Mouse (Mus musculus): Measurements from ENCODE around the gene Fzd5. TPM values are rescaled to one million over a fixed set of nuclear protein-coding genes. Genes with fewer than 3 reads are reported as not detected.
A peak's percentile ranks its signal among the peaks of the same experiment; 100 is the strongest.

Fzd5 gene
- total and polyA plus RNA-seq, 3 experiments: 3.1 to 23.2 (median 8.6) TPM

GRCm38 (mm10) chr1:64712006-64712760 lies 25.4 kb downstream of the Fzd5 start:
- ATAC-seq (ENCODE audit: extremely low read depth, insufficient number of reproducible peaks, low FRiP score, poor library complexity, severe bottlenecking) (no peak), DNase-seq (ENCODE audit: low spot score) (no peak)
- TF ChIP-seq CTCF (IDR thresholded peaks at IDR 0.05; ENCODE audit: low read depth, low read length): no peak
- TF ChIP-seq TAL1 (conservative IDR thresholded peaks at IDR 0.05; ENCODE audit: low read depth, low read length): no peak
- TF ChIP-seq GATA2 (IDR thresholded peaks at IDR 0.05; ENCODE audit: borderline replicate concordance, low read depth, low read length): no peak
- no peak for TF ChIP-seq POLR2AphosphoS5 (IDR thresholded peaks at IDR 0.05; ENCODE audit: insufficient replicate concordance, low read depth, low read length)
- TF ChIP-seq GATA1 (IDR thresholded peaks at IDR 0.05; ENCODE audit: borderline replicate concordance, low read length): no peak
- H3K4me3 ChIP-seq (ENCODE audit: low read depth, low read length): no peak overlapping the region
- H3K4me1 ChIP-seq (ENCODE audit: insufficient read depth, low read depth, low read length): peaks cover 21% of the 10 kb centered on the region
- no peaks in the 10 kb centered on the region for H3K9me3 ChIP-seq (replicated peaks)
- peaks cover 33% of the 10 kb centered on the region for H3K36me3 ChIP-seq (replicated peaks)
- no peaks in the 10 kb centered on the region for H3K27me3 ChIP-seq (ENCODE audit: insufficient read depth, low read length)

GRCm38 (mm10) chr1:64709891-64710290 lies 27.7 kb downstream of the Fzd5 start:
- Histone ChIP-seq H3K4me3 (ENCODE audit: low read depth, low read length) (no peak overlapping the region), H3K9me3 (replicated peaks) (no peaks in the 10 kb centered on the region), H3K4me1 (ENCODE audit: insufficient read depth, low read depth, low read length) (peaks cover 10% of the 10 kb centered on the region), H3K36me3 (replicated peaks) (peaks cover 28% of the 10 kb centered on the region), H3K27me3 (ENCODE audit: insufficient read depth, low read length) (no peaks in the 10 kb centered on the region)
- ATAC-seq (ENCODE audit: extremely low read depth, insufficient number of reproducible peaks, low FRiP score, poor library complexity, severe bottlenecking): no peak
- TF ChIP-seq TAL1 (conservative IDR thresholded peaks at IDR 0.05; ENCODE audit: low read depth, low read length) (no peak), CTCF (IDR thresholded peaks at IDR 0.05; ENCODE audit: low read depth, low read length) (peak; percentile 30; the same call in 1 of the 2 replicates)
- DNase-seq (ENCODE audit: low spot score): peak; percentile 14

DNA sequence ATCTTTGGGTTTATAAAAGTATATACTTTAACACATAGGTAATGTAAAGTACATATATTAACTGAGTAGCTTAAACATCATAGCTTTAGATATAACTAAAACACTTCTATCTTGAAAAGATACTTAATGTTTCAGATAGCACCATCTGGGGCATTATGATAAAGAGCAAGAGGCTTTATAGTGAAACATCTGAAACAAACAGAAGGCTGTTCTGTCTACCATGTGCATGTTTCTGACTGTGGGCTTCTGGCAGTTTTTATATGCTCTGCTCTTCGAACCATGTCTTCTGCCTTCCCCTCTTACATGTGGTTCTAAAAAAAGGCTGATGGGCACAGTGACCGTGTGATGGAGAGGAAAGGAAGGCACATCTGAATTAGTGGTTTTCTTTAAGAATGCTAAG lies 30.9 kb downstream of the Fzd5 start:
- H3K36me3 ChIP-seq (replicated peaks): peaks cover 28% of the 10 kb centered on the region
- DNase-seq (ENCODE audit: low spot score) (no peak), ATAC-seq (ENCODE audit: extremely low read depth, insufficient number of reproducible peaks, low FRiP score, poor library complexity, severe bottlenecking) (no peak)
- no peak overlapping the region for H3K4me3 ChIP-seq (ENCODE audit: low read depth, low read length)
- H3K27me3 ChIP-seq (ENCODE audit: insufficient read depth, low read length): no peaks in the 10 kb centered on the region
- H3K9me3 ChIP-seq (replicated peaks): no peaks in the 10 kb centered on the region
- TF ChIP-seq POLR2AphosphoS5 (IDR thresholded peaks at IDR 0.05; ENCODE audit: insufficient replicate concordance, low read depth, low read length): no peak
- no peak for TF ChIP-seq TAL1 (conservative IDR thresholded peaks at IDR 0.05; ENCODE audit: low read depth, low read length)
- no peak for TF ChIP-seq GATA1 (IDR thresholded peaks at IDR 0.05; ENCODE audit: borderline replicate concordance, low read length)
- no peak for TF ChIP-seq CTCF (IDR thresholded peaks at IDR 0.05; ENCODE audit: low read depth, low read length)
- TF ChIP-seq GATA2 (IDR thresholded peaks at IDR 0.05; ENCODE audit: borderline replicate concordance, low read depth, low read length): no peak
- H3K4me1 ChIP-seq (ENCODE audit: insufficient read depth, low read depth, low read length): peaks cover 8% of the 10 kb centered on the region; the same call in 1 of the 2 replicates

DNA sequence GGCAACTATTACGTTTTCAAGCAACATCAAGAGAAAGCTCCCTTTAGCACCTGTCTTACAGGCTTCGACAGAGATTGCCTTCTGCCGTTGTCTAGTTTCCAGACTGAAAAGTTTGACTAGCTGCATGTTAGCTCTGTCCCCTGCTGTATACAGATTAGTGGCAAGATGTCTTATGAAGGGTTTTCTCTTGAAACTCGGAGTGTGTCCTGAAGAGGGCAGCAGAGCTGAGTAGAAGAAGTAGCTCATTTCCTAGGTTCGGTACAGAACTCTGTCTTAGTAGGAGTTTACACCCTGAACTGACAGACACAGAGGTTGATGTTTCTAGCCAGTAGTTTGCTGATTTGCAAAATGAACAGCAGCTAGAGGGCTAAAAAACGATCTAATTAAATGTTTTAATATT lies 32.3 kb downstream of the Fzd5 start:
- TF ChIP-seq GATA1 (IDR thresholded peaks at IDR 0.05; ENCODE audit: borderline replicate concordance, low read length): no peak
- TF ChIP-seq CTCF (IDR thresholded peaks at IDR 0.05; ENCODE audit: low read depth, low read length): peak; percentile 41; the same call in 1 of the 2 replicates
- Histone ChIP-seq H3K4me3 (ENCODE audit: low read depth, low read length) (no peak overlapping the region), H3K4me1 (ENCODE audit: insufficient read depth, low read depth, low read length) (peaks cover 8% of the 10 kb centered on the region; the same call in 1 of the 2 replicates), H3K27me3 (ENCODE audit: insufficient read depth, low read length) (no peaks in the 10 kb centered on the region), H3K9me3 (replicated peaks) (no peaks in the 10 kb centered on the region), H3K36me3 (replicated peaks) (peaks cover 33% of the 10 kb centered on the region)
- peak; percentile 73 for ATAC-seq (ENCODE audit: extremely low read depth, insufficient number of reproducible peaks, low FRiP score, poor library complexity, severe bottlenecking)
- DNase-seq (ENCODE audit: low spot score): peak; percentile 30

- ATAC-seq (ENCODE audit: extremely low read depth, insufficient number of reproducible peaks, low FRiP score, poor library complexity, severe bottlenecking): no peak
- H3K36me3 ChIP-seq (replicated peaks): peaks cover 25% of the 10 kb centered on the region
- TF ChIP-seq GATA1 (IDR thresholded peaks at IDR 0.05; ENCODE audit: borderline replicate concordance, low read length): no peak
- TF ChIP-seq POLR2AphosphoS5 (IDR thresholded peaks at IDR 0.05; ENCODE audit: insufficient replicate concordance, low read depth, low read length): no peak
- TF ChIP-seq CTCF (IDR thresholded peaks at IDR 0.05; ENCODE audit: low read depth, low read length): no peak
- TF ChIP-seq GATA2 (IDR thresholded peaks at IDR 0.05; ENCODE audit: borderline replicate concordance, low read depth, low read length): no peak
These were observed 35.8 kb downstream of the Fzd5 start for GRCm38 (mm10) chr1:64701780-64702179.

GRCm38 (mm10) chr1:64695156-64695555 lies 42.4 kb downstream of the Fzd5 start:
- Histone ChIP-seq H3K27me3 (ENCODE audit: insufficient read depth, low read length) (no peaks in the 10 kb centered on the region), H3K9me3 (replicated peaks) (no peaks in the 10 kb centered on the region), H3K4me3 (ENCODE audit: low read depth, low read length) (no peak overlapping the region), H3K4me1 (ENCODE audit: insufficient read depth, low read depth, low read length) (peaks cover 21% of the 10 kb centered on the region), H3K36me3 (replicated peaks) (peaks cover 3% of the 10 kb centered on the region)
- DNase-seq (ENCODE audit: low spot score) (no peak), ATAC-seq (ENCODE audit: extremely low read depth, insufficient number of reproducible peaks, low FRiP score, poor library complexity, severe bottlenecking) (no peak)
- no peak for TF ChIP-seq CTCF (IDR thresholded peaks at IDR 0.05; ENCODE audit: low read depth, low read length)
- TF ChIP-seq TAL1 (conservative IDR thresholded peaks at IDR 0.05; ENCODE audit: low read depth, low read length): no peak
- TF ChIP-seq POLR2AphosphoS5 (IDR thresholded peaks at IDR 0.05; ENCODE audit: insufficient replicate concordance, low read depth, low read length): no peak
- TF ChIP-seq GATA1 (IDR thresholded peaks at IDR 0.05; ENCODE audit: borderline replicate concordance, low read length): no peak
- no peak for TF ChIP-seq GATA2 (IDR thresholded peaks at IDR 0.05; ENCODE audit: borderline replicate concordance, low read depth, low read length)

More at GRCm38 (mm10) chr1:64701780-64702179, 35.8 kb downstream of the Fzd5 start:
- Histone ChIP-seq H3K9me3 (replicated peaks) (no peaks in the 10 kb centered on the region), H3K4me3 (ENCODE audit: low read depth, low read length) (no peak overlapping the region), H3K4me1 (ENCODE audit: insufficient read depth, low read depth, low read length) (peaks cover 6% of the 10 kb centered on the region; the same call in 1 of the 2 replicates), H3K27me3 (ENCODE audit: insufficient read depth, low read length) (no peaks in the 10 kb centered on the region)
- DNase-seq (ENCODE audit: low spot score): no peak
